Mouse (Mus musculus): ENCODE measurements around the gene Tet2.

Gene Tet2

DNA sequence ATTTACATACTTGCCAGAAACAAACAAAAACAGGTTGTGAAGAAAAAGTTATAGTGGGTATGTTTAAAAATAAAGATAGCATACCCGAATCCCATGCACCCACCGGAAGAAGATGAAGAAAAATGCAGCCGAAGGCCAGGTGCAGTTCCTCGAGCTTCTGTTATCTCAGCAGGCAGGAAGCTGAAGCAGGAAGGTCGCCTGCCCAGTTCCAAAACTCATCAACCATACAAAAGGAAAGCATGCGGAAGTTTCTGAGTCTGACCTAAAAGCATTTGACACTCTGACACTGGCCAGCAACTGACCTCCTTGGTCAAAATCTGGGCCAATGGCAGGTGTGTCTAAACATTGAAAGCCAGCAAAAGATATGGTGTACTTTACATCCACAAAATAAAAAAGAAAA, 26.8 kb downstream of the Tet2 start:
- DNase-seq (ENCODE audit: low spot score): no peak

DNA sequence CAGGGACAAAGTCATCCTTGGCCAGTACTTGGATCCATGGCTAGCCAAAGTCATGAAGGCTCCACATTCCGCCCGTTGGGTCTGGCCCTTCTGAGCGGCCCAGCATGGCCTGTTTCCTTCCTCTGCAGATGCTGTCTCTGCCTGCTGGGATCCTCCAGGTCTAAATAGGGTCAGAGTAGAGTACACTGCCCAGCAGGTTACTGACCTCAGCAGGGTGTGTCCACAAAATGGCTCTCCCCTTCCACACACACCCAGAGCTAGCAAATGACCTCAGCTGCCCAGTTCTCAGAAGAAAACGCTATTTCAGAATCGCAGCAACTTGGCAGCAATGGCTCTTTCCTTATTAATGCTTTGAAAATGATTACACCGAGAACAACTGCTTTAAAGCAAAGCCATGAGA, 27.5 kb downstream of the Tet2 start:
- DNase-seq (ENCODE audit: low spot score): no peak

DNA sequence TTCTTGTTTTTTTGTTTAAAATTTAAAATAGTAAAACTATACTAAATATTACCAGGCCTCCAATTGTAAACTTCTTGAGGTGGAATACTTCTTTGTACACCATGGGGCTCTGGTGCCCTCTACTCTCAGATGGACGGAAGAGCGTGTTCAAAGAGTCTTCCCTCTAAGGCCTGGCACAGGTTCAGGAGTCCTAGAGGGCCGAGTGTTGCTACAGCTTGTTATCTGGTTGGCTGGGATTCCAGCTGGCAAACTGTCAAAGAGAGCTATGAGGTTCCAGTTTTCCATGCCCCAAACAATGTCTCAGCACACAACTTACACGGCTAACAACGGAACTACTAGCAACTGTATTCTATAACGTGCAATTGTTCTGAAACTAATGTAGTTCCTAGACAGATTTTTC, 28.8 kb downstream of the Tet2 start:
- peak; percentile 76 for DNase-seq (ENCODE audit: low spot score)

DNA sequence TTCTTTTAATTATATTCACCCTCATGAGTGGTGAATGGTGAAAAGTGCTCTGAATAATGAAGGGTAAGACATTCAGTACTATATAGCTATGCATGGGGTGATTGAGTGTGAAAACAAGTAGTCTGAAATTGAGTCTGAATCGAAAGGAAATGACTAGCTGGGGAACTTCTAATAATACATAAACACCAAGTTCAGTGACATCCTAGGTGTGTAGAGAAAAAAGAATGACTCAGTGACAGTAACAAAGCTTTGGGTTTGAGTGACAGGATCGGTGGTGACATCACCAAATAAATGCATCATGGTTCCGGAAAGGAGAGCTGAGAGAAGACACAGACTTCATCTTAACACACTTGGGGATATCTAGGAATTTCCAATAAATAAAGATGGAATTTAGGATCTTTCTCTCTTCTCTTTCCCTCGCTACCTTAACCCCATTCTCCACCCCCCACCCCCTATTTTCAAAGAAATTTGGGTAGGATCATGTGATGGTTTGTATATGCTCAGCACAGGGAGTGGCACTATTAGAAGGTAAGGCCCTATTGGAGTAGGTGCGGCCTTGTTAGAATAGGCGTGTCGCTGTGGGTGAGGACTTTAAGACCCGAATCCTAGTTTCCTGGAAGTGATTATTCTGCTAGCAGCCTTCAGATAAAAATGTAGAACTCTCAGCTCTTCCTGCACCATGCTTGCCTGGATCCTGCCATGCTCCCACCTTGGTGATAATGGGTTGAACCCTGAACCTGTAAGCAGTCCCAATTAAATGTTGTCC, 29.6 kb downstream of the Tet2 start:
- no peak for DNase-seq (ENCODE audit: low spot score)

DNA sequence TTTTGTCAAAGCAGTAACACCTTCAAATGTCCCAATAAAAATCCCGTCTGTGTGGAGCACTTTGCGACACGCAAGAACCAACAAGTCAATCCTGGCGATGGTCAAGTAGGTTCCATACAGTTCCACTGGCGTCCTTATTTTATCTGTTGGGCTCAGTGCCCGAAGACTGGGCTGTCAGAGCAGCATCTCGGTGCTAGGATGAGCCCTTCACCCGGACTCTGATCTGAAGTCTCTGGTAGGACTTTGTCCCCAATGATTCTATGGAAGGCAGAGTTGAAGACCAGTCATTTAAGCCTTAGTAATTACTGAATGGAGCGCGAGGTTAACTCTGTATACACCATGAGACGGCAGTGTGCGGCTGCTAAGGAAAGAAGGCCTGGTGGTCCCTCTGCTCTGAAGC, 30.6 kb downstream of the Tet2 start:
- no peak for DNase-seq (ENCODE audit: low spot score)

DNA sequence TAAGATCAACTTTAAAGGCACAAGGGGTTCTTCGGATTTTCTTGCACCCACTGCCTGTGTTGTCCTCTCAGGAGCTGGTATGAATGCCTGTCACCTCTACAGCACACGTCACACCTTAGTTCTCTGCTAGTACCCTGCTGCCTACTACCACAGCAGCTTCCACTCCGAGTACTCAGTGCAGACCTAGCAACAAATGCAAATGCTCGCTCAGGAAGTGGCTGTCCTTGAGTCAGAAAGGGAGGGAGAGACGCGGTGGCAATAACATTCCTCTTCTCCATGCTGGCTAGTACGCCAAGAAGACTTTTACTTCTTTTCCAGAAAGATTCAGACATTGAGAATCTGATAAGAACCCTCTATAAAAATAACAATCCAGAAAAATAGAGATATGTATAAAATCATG, 31.5 kb downstream of the Tet2 start:
- DNase-seq (ENCODE audit: low spot score): no peak

DNA sequence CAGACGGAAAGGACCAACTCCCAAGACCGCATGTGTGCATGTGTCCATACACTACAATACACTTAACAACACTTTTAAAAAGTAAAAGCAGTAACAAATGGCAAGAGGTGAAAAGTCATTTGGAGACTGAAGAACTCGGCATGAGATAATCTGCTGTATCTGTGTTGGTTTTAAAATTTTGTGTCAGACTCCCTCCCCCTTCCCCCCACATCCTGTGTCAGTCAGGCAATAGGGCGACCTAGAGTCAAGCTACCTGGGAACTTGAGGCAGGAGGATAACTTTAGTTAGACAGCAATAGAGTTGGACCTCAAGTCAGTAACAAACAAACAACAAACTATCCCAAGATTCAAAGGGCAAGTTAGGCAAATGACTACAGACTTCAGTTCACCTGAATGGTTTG, 34.6 kb downstream of the Tet2 start:
- DNase-seq (ENCODE audit: low spot score): no peak

DNA sequence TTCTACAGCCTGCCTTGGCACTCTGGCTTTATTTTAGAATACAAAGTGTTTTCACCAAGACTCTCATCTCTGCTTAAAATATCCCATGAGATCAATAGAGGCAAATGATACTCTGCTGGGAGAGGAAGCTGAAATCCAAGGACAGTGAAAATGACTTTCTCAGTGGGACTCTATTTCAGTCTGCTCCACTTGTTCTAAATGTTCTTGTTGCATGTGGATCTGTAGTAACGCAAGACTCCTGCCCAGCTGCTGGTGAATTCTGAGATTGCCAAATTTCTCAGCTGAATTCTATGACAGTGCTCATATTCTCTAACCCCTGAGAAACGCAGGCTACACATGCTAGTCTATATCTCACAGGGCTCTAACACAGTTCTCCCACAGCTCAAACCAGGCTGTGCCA, 35.1 kb downstream of the Tet2 start:
- no peak for DNase-seq (ENCODE audit: low spot score)

DNA sequence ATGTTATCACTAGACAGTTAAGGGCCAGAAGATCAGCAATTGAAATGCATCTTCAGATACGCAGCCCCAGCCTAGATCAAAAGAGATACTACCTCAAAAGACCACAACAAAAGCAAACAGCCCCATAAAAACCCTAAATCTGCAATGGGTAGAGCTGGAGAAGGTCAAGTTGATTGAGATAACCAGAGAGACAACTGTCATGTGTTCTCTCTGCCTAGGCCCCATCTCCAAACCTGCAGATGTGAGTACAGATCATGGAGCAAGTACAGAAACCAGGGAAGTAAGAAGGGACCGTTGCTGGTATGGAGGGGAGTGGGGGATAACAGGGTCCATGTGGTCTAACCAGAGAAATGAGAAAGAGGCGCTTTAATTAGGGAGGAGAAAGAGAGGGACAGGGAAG, 36.1 kb downstream of the Tet2 start:
- no peak for DNase-seq (ENCODE audit: low spot score)

DNA sequence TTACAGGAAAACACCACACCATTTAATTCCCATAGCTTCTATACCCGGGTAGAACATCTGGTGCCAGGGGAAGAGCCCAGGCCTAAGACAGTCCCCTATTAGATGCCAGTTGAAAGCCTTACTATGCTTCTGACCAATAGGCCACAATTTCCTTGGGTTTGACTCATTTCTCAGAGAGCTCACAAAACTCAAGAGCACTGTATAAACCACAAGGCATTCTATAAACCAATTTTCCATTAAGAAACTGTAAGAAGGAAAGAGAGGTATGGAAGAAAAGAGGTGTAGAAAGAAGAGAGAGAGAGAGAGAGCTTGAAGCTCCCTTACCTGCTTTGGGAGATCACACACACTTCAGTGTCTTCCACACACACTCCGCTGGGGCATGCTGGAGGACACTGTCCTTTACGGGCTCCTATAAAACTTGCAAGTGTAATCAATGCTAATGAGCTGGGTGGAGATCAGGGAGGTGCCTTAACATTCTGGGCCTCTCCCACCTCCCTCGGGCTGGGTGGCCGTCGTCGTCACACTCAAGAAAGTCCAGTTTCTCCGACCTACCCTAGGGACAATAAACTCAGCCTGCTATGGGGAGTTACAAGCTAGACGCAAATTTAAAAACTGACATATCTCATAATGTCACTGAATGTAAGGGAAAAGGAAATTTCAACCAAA, 38.5 kb downstream of the Tet2 start:
- no peak for DNase-seq (ENCODE audit: low spot score)

DNA sequence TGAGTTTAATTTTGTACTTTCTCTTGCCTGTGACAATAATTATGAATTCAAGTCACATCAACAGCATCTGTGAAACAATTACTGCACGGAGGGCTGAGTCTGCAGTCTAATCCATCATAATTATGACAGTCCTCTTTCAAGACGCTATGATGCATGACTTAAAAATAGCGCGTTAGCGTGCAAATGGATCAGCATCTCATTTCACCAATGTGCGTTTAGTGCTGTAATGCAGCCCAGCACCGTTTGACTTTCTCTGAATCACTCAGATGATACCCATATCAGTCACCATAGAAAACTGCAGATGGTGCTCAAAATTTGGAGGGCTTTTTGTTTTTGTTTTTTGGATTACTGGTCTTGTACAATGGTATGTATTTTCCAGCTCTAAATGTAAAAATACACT, 48.0 kb downstream of the Tet2 start:
- no peak for DNase-seq (ENCODE audit: low spot score)

DNA sequence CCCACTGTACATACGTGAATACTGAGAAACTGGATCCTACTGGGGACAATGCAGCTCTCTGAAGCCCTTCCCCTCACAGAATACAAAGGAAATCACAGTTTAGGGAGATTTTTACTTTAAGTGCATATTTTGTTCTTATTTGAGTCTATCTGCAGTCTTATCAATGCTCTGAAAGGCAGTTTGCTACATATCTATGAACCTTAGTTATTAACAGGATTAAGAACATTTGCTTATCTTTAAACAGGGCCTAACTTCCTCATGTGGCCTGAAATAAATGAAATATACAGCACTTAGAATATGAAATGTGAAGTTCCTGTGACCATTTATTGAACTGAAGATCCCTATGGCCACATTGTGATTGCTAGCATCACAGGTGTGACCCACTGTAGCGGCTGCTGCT, 53.6 kb downstream of the Tet2 start:
- no peak for DNase-seq (ENCODE audit: low spot score)

DNA sequence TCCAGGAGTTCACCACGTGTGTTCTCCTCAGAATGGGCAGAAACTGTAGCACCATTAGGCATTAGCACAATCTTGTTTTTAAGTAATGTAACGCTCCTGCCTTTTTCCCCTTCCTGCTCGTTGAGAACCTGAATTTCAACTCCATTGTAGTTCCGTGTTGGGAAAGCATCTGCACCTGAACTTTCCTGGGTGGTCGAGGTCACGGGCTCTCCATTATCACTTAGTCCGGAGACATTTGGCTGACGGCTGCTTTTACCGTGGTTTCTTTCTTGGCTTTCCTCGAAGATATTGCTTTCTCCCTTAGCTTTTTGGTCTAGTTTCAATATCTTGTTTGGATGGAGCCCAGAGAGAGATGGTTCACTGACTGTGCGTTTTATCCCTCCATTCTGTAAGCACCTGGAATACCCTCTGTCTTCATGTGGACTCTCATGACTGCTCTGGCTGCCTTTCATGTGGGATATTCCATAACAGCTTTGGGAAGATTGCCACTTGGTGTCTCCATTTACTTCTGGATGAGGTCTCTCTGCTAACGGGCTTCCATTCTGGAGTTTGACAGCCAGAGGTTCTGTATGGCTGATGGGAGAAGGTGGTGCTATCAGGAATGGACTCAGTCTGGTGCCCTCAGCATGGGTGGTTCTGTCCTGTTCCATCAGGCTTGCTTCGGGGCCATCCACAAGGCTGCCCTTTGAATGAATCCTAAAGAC, 56.8 kb downstream of the Tet2 start:
- no peak for DNase-seq (ENCODE audit: low spot score)

DNA sequence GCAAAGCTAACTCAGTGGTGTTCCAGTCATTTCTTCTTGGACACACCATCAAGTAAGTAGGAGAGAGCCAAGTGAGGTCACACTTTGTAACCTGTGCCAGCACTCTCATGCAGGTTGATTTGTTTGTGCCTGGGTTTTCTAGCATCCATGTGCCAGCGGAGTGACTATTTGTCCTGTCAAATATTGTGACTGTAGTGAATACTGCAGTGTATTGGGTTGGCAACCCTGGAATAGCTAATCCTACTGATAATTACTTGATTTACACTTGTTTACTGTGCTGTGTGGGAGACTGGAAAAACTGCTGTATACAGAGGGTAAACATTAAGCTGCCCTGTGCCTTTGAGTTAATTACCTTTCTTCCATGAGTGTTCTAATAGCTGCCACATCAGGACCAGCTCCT, 62.1 kb downstream of the Tet2 start:
- no peak for DNase-seq (ENCODE audit: low spot score)

DNA sequence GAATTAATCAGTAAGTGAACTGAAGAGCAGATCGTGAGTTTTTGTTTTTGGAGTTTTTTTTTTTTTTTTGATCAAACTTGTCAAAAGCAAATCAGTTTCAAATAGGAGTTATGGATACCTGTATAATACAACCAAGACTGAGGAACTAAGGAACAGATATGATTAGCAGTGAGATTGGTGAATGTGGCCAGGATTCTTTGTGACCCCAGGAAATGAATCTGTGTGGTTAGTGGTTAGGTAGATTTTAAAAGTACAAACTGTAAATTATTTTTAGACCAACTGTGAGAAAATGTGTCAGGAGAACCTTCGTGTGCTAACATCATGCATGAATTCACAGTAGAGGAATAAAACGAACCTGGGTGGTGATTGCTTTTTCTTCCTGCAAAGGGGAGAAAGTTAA, 66.0 kb downstream of the Tet2 start:
- DNase-seq (ENCODE audit: low spot score): no peak

DNA sequence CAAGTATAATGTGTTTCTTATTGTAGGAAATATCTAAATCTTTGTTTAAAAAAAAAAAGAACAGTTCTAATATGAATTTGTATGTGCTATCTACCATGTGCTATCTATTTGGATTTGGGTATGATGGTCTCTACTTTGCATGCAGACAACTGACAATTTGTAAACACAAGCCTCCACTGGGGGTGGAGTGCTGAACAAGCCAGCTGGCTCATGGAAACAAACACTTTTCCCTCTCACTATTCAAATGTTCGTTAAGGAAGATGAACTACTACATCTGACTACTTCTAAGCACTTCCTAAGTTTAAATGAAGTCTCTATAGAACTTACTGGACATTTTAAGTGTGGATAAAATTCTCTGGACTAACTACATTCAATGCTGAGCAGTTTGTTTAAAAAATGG, 71.2 kb downstream of the Tet2 start:
- no peak for DNase-seq (ENCODE audit: low spot score)

DNA sequence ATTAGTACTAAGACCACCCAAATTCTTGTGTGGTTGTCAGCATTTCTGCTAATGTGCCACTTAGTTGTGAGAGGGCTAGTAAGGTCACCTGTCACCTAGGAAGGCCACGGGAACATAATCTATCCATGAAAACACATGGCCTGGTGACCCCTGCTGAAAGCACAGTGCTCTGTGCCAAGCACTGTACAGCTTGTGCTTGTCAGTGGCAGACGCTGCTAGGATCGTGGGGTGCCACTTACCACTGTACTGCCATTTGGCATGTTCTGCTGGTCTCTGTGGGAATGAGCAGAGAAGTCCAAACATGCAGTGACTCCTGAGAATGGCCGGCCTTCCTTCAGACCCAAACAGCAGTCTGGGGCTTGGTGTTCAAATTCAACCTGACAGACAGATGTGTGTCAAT, 73.8 kb downstream of the Tet2 start:
- DNase-seq (ENCODE audit: low spot score): no peak

DNA sequence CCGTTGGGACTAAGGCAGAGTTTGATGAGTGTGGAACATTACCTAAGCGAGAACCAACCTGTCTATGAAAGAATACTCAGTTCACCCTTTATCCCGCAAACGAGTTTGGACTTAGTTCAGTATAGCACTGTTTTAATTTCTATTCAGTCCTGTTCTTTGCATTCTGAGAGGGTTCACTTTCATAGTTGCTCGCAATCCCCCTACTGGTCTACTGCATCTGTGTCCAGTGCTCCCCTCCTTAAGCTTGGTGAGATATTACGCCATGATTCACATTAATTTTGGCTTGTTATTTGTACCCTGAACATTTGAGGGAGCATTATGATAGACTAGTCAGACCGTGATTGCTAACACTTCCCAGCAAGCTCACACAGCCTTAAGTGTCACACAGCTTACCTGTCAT, 76.1 kb downstream of the Tet2 start:
- DNase-seq (ENCODE audit: low spot score): no peak

DNA sequence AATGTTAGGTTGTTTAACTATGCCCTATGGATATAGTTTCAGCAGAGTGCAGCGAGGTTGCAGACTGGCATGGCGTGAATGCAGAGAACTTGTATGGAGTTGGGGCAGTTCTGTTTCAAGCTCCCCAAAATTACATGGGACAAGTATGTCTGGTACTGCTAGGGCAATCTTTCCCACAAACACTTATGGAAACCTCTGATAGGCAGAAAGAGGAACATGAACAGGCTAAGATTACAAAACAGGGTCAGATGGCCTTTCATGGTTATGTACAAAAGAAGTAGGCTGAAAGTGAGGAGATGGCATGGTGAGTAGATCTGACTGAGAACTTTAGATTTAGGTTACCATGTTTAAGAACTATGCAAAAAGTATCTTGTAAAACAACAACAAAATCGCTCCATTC, 81.7 kb downstream of the Tet2 start:
- no peak for DNase-seq (ENCODE audit: low spot score)

DNA sequence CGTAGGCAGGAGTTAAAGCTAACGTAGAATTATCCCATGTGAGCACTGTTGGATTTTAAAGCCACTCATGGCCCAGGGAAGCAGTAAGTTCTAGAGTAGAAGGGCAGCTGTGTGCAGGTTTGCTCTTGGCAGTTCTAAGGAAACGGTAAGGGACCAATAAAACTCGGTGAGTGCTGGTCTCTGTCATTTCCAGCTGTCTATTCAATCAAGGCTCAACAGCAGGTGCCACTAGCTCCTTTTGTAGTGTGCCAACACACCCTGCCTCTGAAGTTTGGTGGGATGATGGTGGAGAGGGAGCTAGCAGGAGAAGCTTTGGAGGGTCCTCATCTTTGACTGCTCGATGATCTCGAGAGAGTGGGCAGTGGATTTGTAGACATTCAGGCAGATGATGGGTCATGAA, 82.5 kb downstream of the Tet2 start:
- no peak for DNase-seq (ENCODE audit: low spot score)

DNA sequence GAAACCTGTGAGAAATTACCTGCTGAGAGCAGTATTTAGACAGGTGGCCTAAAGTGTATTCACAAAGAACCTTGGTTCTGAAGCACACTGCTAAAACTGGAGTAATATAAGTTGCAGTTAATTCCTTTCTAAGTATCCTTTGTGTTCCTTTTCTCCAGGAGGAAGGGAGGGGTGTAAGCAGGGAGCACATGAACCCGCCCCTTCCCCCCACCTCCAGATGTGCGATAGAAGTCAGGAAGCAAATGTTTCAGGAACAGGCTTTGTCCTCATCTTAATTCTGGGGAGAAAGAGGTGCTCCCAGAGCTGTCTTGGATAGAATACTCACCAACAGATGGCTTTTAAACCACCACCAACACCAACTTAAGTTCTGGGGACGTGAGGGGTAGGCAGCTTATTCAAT, 82.9 kb downstream of the Tet2 start:
- DNase-seq (ENCODE audit: low spot score): no peak

DNA sequence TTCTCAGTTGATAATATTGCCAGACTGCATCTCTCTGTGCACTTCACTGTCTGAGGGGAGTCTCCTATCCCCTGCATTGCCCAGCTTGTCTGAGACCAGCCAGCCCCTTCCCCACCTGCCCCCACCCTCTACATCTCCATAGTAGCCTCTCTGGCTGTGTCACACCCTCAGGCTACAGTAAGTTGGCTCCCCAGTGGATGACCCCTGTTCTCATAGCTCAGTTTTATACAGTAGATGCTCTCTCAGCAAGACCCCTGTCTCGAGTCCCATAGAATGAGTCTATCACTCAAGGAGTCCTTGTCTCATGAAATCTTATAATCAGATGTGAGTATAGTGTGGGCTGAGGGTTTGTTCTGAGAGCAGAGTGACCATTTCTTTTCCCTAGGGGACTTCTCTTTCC, 85.8 kb downstream of the Tet2 start:
- DNase-seq (ENCODE audit: low spot score): no peak

DNA sequence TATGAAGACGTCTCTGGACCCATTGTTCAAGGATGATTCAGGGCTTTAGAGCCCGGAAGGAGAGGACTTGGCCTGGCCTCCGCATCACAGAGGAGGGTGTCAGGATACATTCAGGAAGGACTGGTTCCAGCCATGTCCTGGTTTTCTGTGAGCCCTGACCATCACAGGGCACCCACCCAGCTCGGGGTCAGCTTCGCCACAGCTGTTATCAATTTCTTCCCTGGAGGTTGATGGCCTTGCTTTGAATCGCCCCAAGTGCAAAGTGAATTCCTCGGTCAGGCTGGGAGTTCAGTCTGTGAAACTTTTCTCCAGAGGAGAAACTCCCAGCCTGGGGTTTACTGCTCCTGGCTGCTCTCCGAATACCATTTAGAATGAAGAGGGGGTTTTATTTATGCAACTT, 91.0 kb downstream of the Tet2 start:
- DNase-seq (ENCODE audit: low spot score): no peak

DNA sequence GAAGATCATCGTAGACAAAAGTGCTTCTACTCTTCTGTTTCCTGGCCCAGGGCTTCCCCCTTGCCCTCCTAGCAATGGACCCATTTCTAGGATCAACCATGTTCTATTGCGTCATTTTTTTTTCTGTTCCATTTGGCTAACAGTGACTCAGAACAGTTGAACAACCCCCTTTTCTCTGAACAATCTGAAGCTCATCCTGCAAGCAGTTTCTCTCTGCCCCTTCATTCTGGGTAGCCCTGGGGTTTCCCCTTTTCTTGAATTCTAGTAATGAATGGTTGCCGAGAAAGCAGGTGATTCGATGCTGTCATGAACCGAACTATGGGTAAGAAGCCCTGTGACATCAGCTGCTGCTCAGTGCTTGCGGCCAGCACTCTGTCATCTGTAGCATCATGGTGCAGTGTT, 108.0 kb downstream of the Tet2 start:
- DNase-seq (ENCODE audit: low spot score): no peak
